Mouse (Mus musculus) hindbrain, embryonic 10.5 days (tissue): ENCODE data around the gene Necab2. TPM values are rescaled to one million over a fixed set of nuclear protein-coding genes. Genes with fewer than 3 reads are reported as not detected.

Source experiments
- DNase-seq: peaks from one replicate; pipeline ENCODE4 v3.0.0-alpha.2; 2017; ENCODE audit warnings: low spot score
- H3K27ac ChIP-seq: fragments of 300-500 bp; sonication (generic); 2 replicates; pipeline ENCODE4 v1.5.1; 2016; ENCODE audit warnings: mild to moderate bottlenecking, moderate library complexity
- H3K27me3 ChIP-seq: fragments of 300-500 bp; sonication (generic); 2 replicates; pipeline ENCODE4 v1.6.1; 2016; ENCODE audit warnings: mild to moderate bottlenecking; ENCODE audit not compliant: poor library complexity, insufficient read depth, severe bottlenecking
- H3K36me3 ChIP-seq: fragments of 300-500 bp; sonication (generic); 2 replicates; pipeline ENCODE4 v1.6.1; 2016; ENCODE audit warnings: mild to moderate bottlenecking, moderate library complexity
- H3K4me1 ChIP-seq: fragments of 300-500 bp; sonication (generic); replicated peaks from 2 replicates; pipeline ENCODE4 v1.6.1; 2016; ENCODE audit warnings: mild to moderate bottlenecking
- H3K4me3 ChIP-seq: fragments of 300-500 bp; sonication (generic); 2 replicates; pipeline ENCODE4 v1.5.1; 2016; ENCODE audit warnings: mild to moderate bottlenecking, moderate library complexity
- H3K9me3 ChIP-seq: fragments of 300-500 bp; sonication (generic); 2 replicates; pipeline ENCODE4 v1.6.1; 2016; ENCODE audit warnings: mild to moderate bottlenecking, moderate library complexity
- WGBS: fragments of 180-500 bp; shearing (Covaris S2); methylation state at CpG from one replicate; pipeline ENCODE4 v1.1.7; 2016; 5-methylcytosine and 5-hydroxymethylcytosine counted together
- polyA plus RNA-seq: library from polyadenylated mRNA; unstranded; fragments of >200 nt; fragmentation: Nextera tagmentation; extraction: Ambion mirVana; gene quantifications from 2 replicates; pipeline ENCODE4 v1.2.1, GENCODE M21; 2016

The Necab2 gene
- polyA plus RNA-seq, 1 experiment from 2014 or later: 14.0 TPM

- no peaks in the 10 kb centered on the region for H3K36me3 ChIP-seq
- 53% methylated on average over 9 of the region's 9 CpGs for WGBS
- H3K4me3 ChIP-seq: no peak overlapping the region
- peak overlapping the region; percentile 14; the same call in 1 of the 2 replicates for H3K27ac ChIP-seq
- H3K9me3 ChIP-seq: no peaks in the 10 kb centered on the region
- peaks cover 45% of the 10 kb centered on the region for H3K4me1 ChIP-seq
- no peak for DNase-seq
- peaks cover 7% of the 10 kb centered on the region; the same call in 1 of the 2 replicates for H3K27me3 ChIP-seq
Observed at GRCm38 (mm10) chr8:119421603-119422122, 24.9 kb upstream of the Necab2 start.

GRCm38 (mm10) chr8:119422123-119422711 lies 24.3 kb upstream of the Necab2 start:
- DNase-seq: no peak
- WGBS: 65% methylated on average over 9 of the region's 9 CpGs
- Histone ChIP-seq H3K27ac (peak overlapping the region; percentile 14; the same call in 1 of the 2 replicates), H3K9me3 (no peaks in the 10 kb centered on the region), H3K27me3 (peaks cover 6% of the 10 kb centered on the region; the same call in 1 of the 2 replicates), H3K4me1 (peaks cover 44% of the 10 kb centered on the region), H3K4me3 (no peak overlapping the region), H3K36me3 (no peaks in the 10 kb centered on the region)

GRCm38 (mm10) chr8:119423631-119424141 lies 22.8 kb upstream of the Necab2 start:
- Histone ChIP-seq H3K9me3 (no peaks in the 10 kb centered on the region), H3K4me3 (no peak overlapping the region), H3K36me3 (no peaks in the 10 kb centered on the region), H3K4me1 (peaks cover 50% of the 10 kb centered on the region), H3K27ac (no peak overlapping the region; the same call in 1 of the 2 replicates), H3K27me3 (no peaks in the 10 kb centered on the region)
- 70% methylated on average over 9 of the region's 9 CpGs for WGBS
- DNase-seq: no peak

GRCm38 (mm10) chr8:119424199-119424733 lies 22.3 kb upstream of the Necab2 start:
- no peak for DNase-seq
- H3K36me3 ChIP-seq: no peaks in the 10 kb centered on the region
- H3K27ac ChIP-seq: no peak overlapping the region; the same call in 1 of the 2 replicates
- 90% methylated on average over 10 of the region's 10 CpGs for whole genome bisulfite sequencing
- no peak overlapping the region for H3K4me3 ChIP-seq
- H3K27me3 ChIP-seq: no peaks in the 10 kb centered on the region
- H3K4me1 ChIP-seq: peaks cover 44% of the 10 kb centered on the region
- no peaks in the 10 kb centered on the region for H3K9me3 ChIP-seq

GRCm38 (mm10) chr8:119424740-119425139 lies 21.8 kb upstream of the Necab2 start:
- DNase-seq: no peak
- 81% methylated on average over 10 of the region's 10 CpGs for WGBS

GRCm38 (mm10) chr8:119425533-119425932 lies 21.0 kb upstream of the Necab2 start:
- Histone ChIP-seq H3K36me3 (no peaks in the 10 kb centered on the region), H3K4me1 (peaks cover 35% of the 10 kb centered on the region), H3K27me3 (no peaks in the 10 kb centered on the region), H3K27ac (peak overlapping the region; percentile 56; the same call in 1 of the 2 replicates), H3K9me3 (no peaks in the 10 kb centered on the region), H3K4me3 (no peak overlapping the region)
- no peak for DNase-seq
- 90% methylated on average over 10 of the region's 10 CpGs for WGBS

More at GRCm38 (mm10) chr8:119424740-119425139, 21.8 kb upstream of the Necab2 start:
- Histone ChIP-seq H3K27me3 (no peaks in the 10 kb centered on the region), H3K9me3 (no peaks in the 10 kb centered on the region), H3K27ac (peak overlapping the region; percentile 13; the same call in 1 of the 2 replicates), H3K4me1 (peaks cover 40% of the 10 kb centered on the region), H3K4me3 (no peak overlapping the region), H3K36me3 (no peaks in the 10 kb centered on the region)

GRCm38 (mm10) chr8:119426069-119426735 lies 20.3 kb upstream of the Necab2 start:
- no peak for DNase-seq
- 83% methylated on average over 6 of the region's 6 CpGs for WGBS
- H3K27ac ChIP-seq: 0 out of 2 replicates have a peak overlapping the region, but pooled peaks have one; percentile 3
- H3K36me3 ChIP-seq: no peaks in the 10 kb centered on the region
- H3K27me3 ChIP-seq: no peaks in the 10 kb centered on the region
- peaks cover 28% of the 10 kb centered on the region for H3K4me1 ChIP-seq
- no peak overlapping the region for H3K4me3 ChIP-seq
- no peaks in the 10 kb centered on the region for H3K9me3 ChIP-seq

DNA sequence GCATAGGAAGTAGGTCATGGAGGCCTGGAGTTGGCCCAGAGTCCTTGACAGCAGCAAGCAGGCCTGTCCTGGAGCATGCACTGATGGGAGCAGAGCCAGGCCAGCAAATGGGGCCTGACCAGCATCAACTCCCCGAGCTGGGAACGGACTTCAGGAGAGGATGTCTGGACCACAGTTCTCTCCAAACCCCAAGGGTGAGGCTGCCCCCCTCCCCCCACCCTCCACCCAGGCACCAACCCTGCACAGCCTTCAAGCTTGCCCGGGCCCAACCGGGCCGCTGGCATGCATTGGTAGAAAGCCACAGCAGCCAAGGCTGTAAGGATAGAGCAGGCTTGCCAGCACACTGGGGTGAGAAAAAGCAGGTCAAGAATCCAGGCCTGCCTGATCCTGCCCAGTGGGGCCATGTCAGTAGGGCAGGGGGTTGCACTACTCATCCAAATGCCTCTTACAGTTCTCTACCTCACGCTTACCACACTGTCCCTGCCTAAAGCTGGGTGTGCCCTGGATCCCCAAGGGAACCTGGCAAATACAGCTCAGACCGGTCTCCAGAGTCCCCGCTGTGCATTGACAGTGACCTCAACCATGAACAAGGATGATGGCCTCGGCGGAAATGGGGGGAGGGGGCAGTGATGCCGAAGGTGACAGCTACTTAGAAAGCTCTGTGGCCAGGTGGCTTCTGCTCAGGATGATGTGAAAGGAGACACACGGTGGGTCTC lies 18.7 kb upstream of the Necab2 start:
- H3K4me1 ChIP-seq: peaks cover 25% of the 10 kb centered on the region
- 77% methylated on average over 12 of the region's 12 CpGs for WGBS
- no peak for DNase-seq

DNA sequence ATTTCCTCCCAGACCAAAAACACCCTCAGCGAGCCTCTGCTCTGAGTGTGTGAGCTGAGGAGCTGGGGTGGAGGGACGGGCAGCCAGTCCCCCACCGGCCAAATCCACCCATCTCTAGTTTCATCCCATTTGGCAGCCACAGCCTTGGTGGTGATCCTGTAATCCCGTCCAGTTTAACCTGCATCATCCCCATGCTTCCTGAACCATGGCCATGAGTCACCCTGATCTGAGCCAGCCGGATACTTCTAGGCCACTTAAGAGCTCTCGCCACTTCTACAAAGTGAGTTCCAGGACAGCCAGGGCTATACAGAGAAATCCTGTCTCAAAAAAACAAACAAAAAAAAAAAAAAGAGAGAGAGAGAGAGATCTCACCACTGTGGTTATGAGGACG lies 18.2 kb upstream of the Necab2 start:
- WGBS: 79% methylated on average over 7 of the region's 7 CpGs
- no peak overlapping the region for H3K27ac ChIP-seq
- no peak for DNase-seq
- H3K4me1 ChIP-seq: peaks cover 28% of the 10 kb centered on the region
- H3K4me3 ChIP-seq: no peak overlapping the region
- no peaks in the 10 kb centered on the region for H3K9me3 ChIP-seq
- H3K27me3 ChIP-seq: no peaks in the 10 kb centered on the region
- no peaks in the 10 kb centered on the region for H3K36me3 ChIP-seq

More for the DNA sequence above, 18.7 kb upstream of the Necab2 start:
- H3K9me3 ChIP-seq: no peaks in the 10 kb centered on the region
- H3K36me3 ChIP-seq: no peaks in the 10 kb centered on the region
- H3K27ac ChIP-seq: 0 out of 2 replicates have a peak overlapping the region, but pooled peaks have one; percentile 16
- H3K27me3 ChIP-seq: no peaks in the 10 kb centered on the region
- H3K4me3 ChIP-seq: no peak overlapping the region

- Histone ChIP-seq H3K4me3 (no peak overlapping the region), H3K36me3 (no peaks in the 10 kb centered on the region), H3K27me3 (no peaks in the 10 kb centered on the region), H3K27ac (no peak overlapping the region), H3K4me1 (peaks cover 24% of the 10 kb centered on the region), H3K9me3 (no peaks in the 10 kb centered on the region)
- no peak for DNase-seq
- 82% methylated on average over 5 of the region's 5 CpGs for WGBS
Observed at GRCm38 (mm10) chr8:119428766-119429327, 17.7 kb upstream of the Necab2 start.

DNA sequence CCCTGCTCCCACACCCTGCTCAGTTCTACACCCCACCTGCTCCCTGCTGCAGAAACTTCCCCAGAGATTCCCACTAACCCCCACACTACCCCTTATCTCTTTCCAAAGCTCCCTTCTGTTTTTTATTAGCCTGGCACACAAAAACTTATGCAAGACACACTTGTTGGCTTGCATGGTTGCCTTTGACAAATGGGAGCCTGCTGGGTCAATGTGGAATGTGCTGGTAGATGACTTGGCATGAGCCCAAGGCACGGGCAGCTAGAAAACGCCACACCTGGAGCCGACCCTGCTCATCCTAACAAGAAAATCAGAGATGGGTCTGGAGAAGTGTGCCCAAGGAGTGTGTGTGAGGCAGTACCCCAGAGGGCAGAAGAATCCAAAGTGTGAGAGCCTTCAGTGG lies 17.0 kb upstream of the Necab2 start:
- WGBS: 92% methylated on average over 3 of the region's 3 CpGs

DNA sequence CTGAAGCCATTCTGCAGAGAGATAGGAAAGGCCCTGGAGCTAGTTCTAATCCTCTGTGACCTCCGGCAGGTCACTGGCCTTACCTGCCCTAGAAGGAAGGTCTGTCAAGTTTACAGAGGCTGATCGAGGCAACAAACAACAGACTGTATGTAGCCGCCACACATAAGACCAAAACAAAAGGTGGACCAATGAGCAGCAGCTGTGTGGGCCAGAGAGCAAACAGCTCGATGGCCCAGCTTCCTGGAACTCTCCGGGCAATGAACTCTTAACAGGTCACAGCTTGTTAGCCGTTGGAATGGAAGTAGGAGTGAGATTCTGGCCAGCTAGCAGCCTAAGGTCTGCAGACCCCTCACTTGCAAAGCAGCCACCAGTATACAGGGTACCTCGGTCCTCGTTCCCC lies 16.3 kb upstream of the Necab2 start:
- Histone ChIP-seq H3K27me3 (no peaks in the 10 kb centered on the region), H3K9me3 (no peaks in the 10 kb centered on the region), H3K4me3 (no peak overlapping the region), H3K27ac (no peak overlapping the region), H3K36me3 (no peaks in the 10 kb centered on the region), H3K4me1 (peaks cover 18% of the 10 kb centered on the region)
- no peak for DNase-seq
- WGBS: 79% methylated on average over 8 of the region's 8 CpGs

More for the DNA sequence above, 17.0 kb upstream of the Necab2 start:
- no peak overlapping the region for H3K4me3 ChIP-seq
- H3K4me1 ChIP-seq: peaks cover 21% of the 10 kb centered on the region
- H3K36me3 ChIP-seq: no peaks in the 10 kb centered on the region
- no peak for DNase-seq
- no peaks in the 10 kb centered on the region for H3K27me3 ChIP-seq
- no peak overlapping the region for H3K27ac ChIP-seq
- no peaks in the 10 kb centered on the region for H3K9me3 ChIP-seq
